Mouse (Mus musculus): ENCODE measurements around the gene Fscn1. TPM values are rescaled to one million over a fixed set of nuclear protein-coding genes. Genes with fewer than 3 reads are reported as not detected.

The Fscn1 gene
- polyA plus RNA-seq, 1 experiment = 28.5 TPM

- Histone ChIP-seq H3K4me3 (ENCODE audit: insufficient read depth, low read depth, low read length) (no peak overlapping the region), H3K36me3 (ENCODE audit: control insufficient read depth, insufficient read depth, low read length) (peaks cover 4% of the 10 kb centered on the region; the same call in 1 of the 2 replicates), H3K27ac (ENCODE audit: insufficient read depth, low read depth, low read length) (no peak overlapping the region), H3K4me1 (ENCODE audit: control insufficient read depth, insufficient read depth, low read length) (no peaks in the 10 kb centered on the region), H3K27me3 (replicated peaks; ENCODE audit: control insufficient read depth, insufficient read depth, low read length) (no peaks in the 10 kb centered on the region)
- WGBS = 71% methylated on average over 11 of the region's 11 CpGs
- TF ChIP-seq POLR2A (IDR thresholded peaks at IDR 0.05; ENCODE audit: low read depth, low read length) = no peak
- no peak for TF ChIP-seq CTCF (conservative IDR thresholded peaks at IDR 0.05; ENCODE audit: insufficient read depth, insufficient read length, low read depth, low read length)
- DNase-seq = no peak
These were observed 49.2 kb downstream of the Fscn1 start for GRCm38 (mm10) chr5:143009383-143009782.

GRCm38 (mm10) chr5:143017401-143017800 lies 57.3 kb downstream of the Fscn1 start:
- TF ChIP-seq CTCF (conservative IDR thresholded peaks at IDR 0.05; ENCODE audit: insufficient read depth, insufficient read length, low read depth, low read length) = no peak
- TF ChIP-seq POLR2A (IDR thresholded peaks at IDR 0.05; ENCODE audit: low read depth, low read length) = no peak
- H3K4me3 ChIP-seq (ENCODE audit: insufficient read depth, low read depth, low read length) = no peak overlapping the region
- no peaks in the 10 kb centered on the region for H3K4me1 ChIP-seq (ENCODE audit: control insufficient read depth, insufficient read depth, low read length)
- H3K36me3 ChIP-seq (ENCODE audit: control insufficient read depth, insufficient read depth, low read length) = peaks cover 9% of the 10 kb centered on the region
- no peaks in the 10 kb centered on the region for H3K27me3 ChIP-seq (replicated peaks; ENCODE audit: control insufficient read depth, insufficient read depth, low read length)
- DNase-seq = peak; percentile 59
- 60% methylated on average over 5 of the region's 5 CpGs for WGBS
- H3K27ac ChIP-seq (ENCODE audit: insufficient read depth, low read depth, low read length) = peak overlapping the region; percentile 74

Other genes with a start within 250 kb of the Fscn1 start
- gene Tnrc18, start 142.7 kb upstream of the Fscn1 start, polyA plus RNA-seq (2012; rRNA removed) = 32.1 and 40.8 TPM in 2 replicates
- gene Fbxl18, start 64.9 kb upstream of the Fscn1 start, polyA plus RNA-seq (2012; rRNA removed) = 11.5 and 17.2 TPM in 2 replicates
- 2,111 and 2,511 TPM in 2 replicates for gene Actb, start 53.6 kb upstream of the Fscn1 start, polyA plus RNA-seq (2012; rRNA removed)
- gene Rnf216, start 152.7 kb downstream of the Fscn1 start, polyA plus RNA-seq (2012; rRNA removed) = 22.7 and 23.5 TPM in 2 replicates
- not detected in 2 replicates for gene Olfr718-ps1, start 187.2 kb downstream of the Fscn1 start, polyA plus RNA-seq (2012; rRNA removed)
- 2.7 and 2.8 TPM in 2 replicates for gene Rbak, start 220.4 kb downstream of the Fscn1 start, polyA plus RNA-seq (2012; rRNA removed)
- gene Spdye4b, start 220.7 kb downstream of the Fscn1 start, polyA plus RNA-seq (2012; rRNA removed) = not detected in 2 replicates